Comparison of ENCODE assay signal across 21 mouse cellular contexts in the genomic region with DNA sequence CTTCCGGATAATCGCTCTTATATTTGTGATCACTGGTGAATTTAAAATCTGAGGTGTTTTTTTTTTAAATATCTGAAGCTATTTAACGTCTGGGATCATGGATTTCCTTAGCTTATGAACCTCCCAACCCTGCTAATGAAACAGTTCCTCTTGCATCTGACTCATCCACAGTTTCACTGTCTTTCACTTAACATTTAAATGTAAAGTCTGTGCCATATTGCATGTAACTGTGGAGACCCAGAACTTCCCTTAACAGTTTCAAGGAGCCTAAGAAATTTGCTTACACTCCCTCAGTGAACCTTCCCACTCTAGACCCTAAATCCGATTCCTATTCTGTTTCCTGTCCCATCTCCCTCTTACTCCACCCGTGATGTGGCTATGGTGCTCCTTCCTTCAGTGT.
DNase-seq lines count a peak whose midpoint lies in the region; ATAC-seq and TF ChIP-seq lines count a peak whose summit lies in the region.
"Had no signal": no experiment of that assay in that cellular context is flagged by ENCODE, and none has a peak within 500 bp of the region (broad histone marks: within the 10 kb centered on the region; RNA-seq: fewer than 3 reads in every experiment).

No protein-coding gene starts in this region.

- no peak overlapping the region for H3K4me3 ChIP-seq in left cerebral cortex, adult 2 months
- H3K4me3 ChIP-seq in kidney, embryonic 14.5 days (ENCODE audit: low read length), result no peak overlapping the region
- H3K4me3 ChIP-seq: embryonic facial prominence, embryonic 12.5 days; forebrain, embryonic 13.5 days; heart, embryonic 15.5 days had no signal

- no peak for TF ChIP-seq CTCF in left cerebral cortex, adult 2 months (IDR thresholded peaks at IDR 0.05)

- no peaks in the 10 kb centered on the region for H3K27me3 ChIP-seq in kidney, embryonic 14.5 days (ENCODE audit: control insufficient read depth, insufficient read depth, low read length)
- H3K27me3 ChIP-seq: embryonic facial prominence, embryonic 12.5 days; forebrain, embryonic 13.5 days; heart, embryonic 15.5 days; Patski had no signal

- intact Hi-C loops in left cerebral cortex, adult 2 months (cut with DNase I), result loop anchor here (1.0 to 5.0 kb wide), 4 partner anchors 40 to 152 kb away; a partner anchor contains a TSS
- intact Hi-C loops in left cerebral cortex, postnatal 14 days (cut with DNase I), result loop anchor here (5.0 kb wide), 2 partner anchors 98 to 102 kb away; no protein-coding TSS in a partner anchor

- 0 out of 2 replicates have a peak, but pooled peaks cover 5% of the 10 kb centered on the region for H3K36me3 ChIP-seq in kidney, embryonic 14.5 days (ENCODE audit: control insufficient read depth, insufficient read depth, low read length)
- H3K36me3 ChIP-seq: embryonic facial prominence, embryonic 12.5 days; heart, embryonic 15.5 days had no signal

- H3K4me1 ChIP-seq in kidney, embryonic 14.5 days (ENCODE audit: control insufficient read depth, insufficient read depth, low read length), result no peaks in the 10 kb centered on the region
- H3K4me1 ChIP-seq: embryonic facial prominence, embryonic 12.5 days; forebrain, embryonic 13.5 days; heart, embryonic 15.5 days had no signal

- no peak overlapping the region for H3K9ac ChIP-seq in kidney, embryonic 14.5 days (ENCODE audit: low read depth, low read length)
- H3K9ac ChIP-seq: embryonic facial prominence, embryonic 12.5 days; forebrain, embryonic 13.5 days; forebrain, postnatal 0 days; heart, embryonic 15.5 days; hindbrain, embryonic 14.5 days had no signal

- H3K27ac ChIP-seq in left cerebral cortex, adult 2 months, result peak overlapping the region; percentile 68
- H3K27ac ChIP-seq in kidney, embryonic 14.5 days (ENCODE audit: low read depth, low read length), result no peak overlapping the region
- H3K27ac ChIP-seq: embryonic facial prominence, embryonic 12.5 days; forebrain, embryonic 13.5 days; heart, embryonic 15.5 days; hindbrain, embryonic 14.5 days had no signal

- no peak for DNase-seq in left cerebral cortex, adult 2 months (ENCODE audit: extremely low spot score in 1 of 2, low spot score in 2 of 2)
- DNase-seq in left cerebral cortex, postnatal 14 days (ENCODE audit: low spot score in 2 of 2), result no peak
- peak; percentile 47 for DNase-seq in induced T-regulatory cell, adult 2 months (ENCODE audit: low read depth)
- no peak for DNase-seq in heart, adult 9 months (ENCODE audit: low spot score in 2 of 2)
- DNase-seq: adrenal gland, postnatal 14 days; cerebellum, adult 11 months; cerebellum, adult 8-10 months; cerebellum, postnatal 14 days; forebrain, postnatal 0 days; gastrocnemius, postnatal 14 days; heart, postnatal 14 days had no signal

- no peak overlapping the region for H3K4me2 ChIP-seq in kidney, embryonic 14.5 days (replicated peaks; ENCODE audit: low read depth, low read length)
- H3K4me2 ChIP-seq: embryonic facial prominence, embryonic 12.5 days; forebrain, embryonic 13.5 days; heart, embryonic 11.5 days; heart, embryonic 15.5 days; hindbrain, embryonic 14.5 days had no signal

- H3K9me3 ChIP-seq in kidney, embryonic 14.5 days (ENCODE audit: control insufficient read depth, low read length), result no peaks in the 10 kb centered on the region
- H3K9me3 ChIP-seq: embryonic facial prominence, embryonic 12.5 days; forebrain, embryonic 13.5 days; heart, embryonic 15.5 days had no signal

- WGBS in kidney, embryonic 14.5 days, result 68% methylated on average over 5 of the region's 5 CpGs

- peak; percentile 75 for ATAC-seq in monocyte, adult 5-6 weeks (replicated peaks; ENCODE audit: insufficient number of reproducible peaks, low FRiP score, low TSS enrichment, poor library complexity, severe bottlenecking)
- ATAC-seq in cerebellum, adult (ENCODE audit: insufficient number of reproducible peaks, low FRiP score, low TSS enrichment), result no peak
- no peak for ATAC-seq in kidney, embryonic 14.5 days (ENCODE audit: low FRiP score, low TSS enrichment)
- ATAC-seq: forebrain, embryonic 13.5 days; forebrain, postnatal 0 days; intestine, postnatal 0 days; Patski had no signal
